Mouse (Mus musculus) embryonic facial prominence, embryonic 10.5 days (tissue): ENCODE measurements around the gene Hdac2. TPM values are rescaled to one million over a fixed set of nuclear protein-coding genes. Genes with fewer than 3 reads are reported as not detected.

ENCODE experiments used
- DNase-seq: peaks from one replicate; pipeline ENCODE4 v3.0.0-alpha.2; 2017; ENCODE audit warnings: low spot score
- H3K27ac ChIP-seq: fragments of 300-500 bp; sonication (generic); replicated peaks from 2 replicates; pipeline ENCODE4 v1.5.1; 2016; ENCODE audit warnings: mild to moderate bottlenecking
- H3K27me3 ChIP-seq: fragments of 300-500 bp; sonication (generic); replicated peaks from 2 replicates; pipeline ENCODE4 v1.6.1; 2016; ENCODE audit warnings: low read depth, mild to moderate bottlenecking; ENCODE audit not compliant: poor library complexity, severe bottlenecking
- H3K36me3 ChIP-seq: fragments of 300-500 bp; sonication (generic); replicated peaks from 2 replicates; pipeline ENCODE4 v1.6.1; 2016; ENCODE audit warnings: mild to moderate bottlenecking, moderate library complexity
- H3K4me1 ChIP-seq: fragments of 300-500 bp; sonication (generic); 2 replicates; pipeline ENCODE4 v1.6.1; 2016
- H3K4me3 ChIP-seq: fragments of 300-500 bp; sonication (generic); 2 replicates; pipeline ENCODE4 v1.5.1; 2016; ENCODE audit warnings: mild to moderate bottlenecking, moderate library complexity
- H3K9me3 ChIP-seq: fragments of 300-500 bp; sonication (generic); 2 replicates; pipeline ENCODE4 v1.6.1; 2016; ENCODE audit warnings: mild to moderate bottlenecking
- WGBS: fragments of 180-500 bp; shearing (Covaris S2); methylation state at CpG from one replicate; pipeline ENCODE4 v1.1.7; 2016; 5-methylcytosine and 5-hydroxymethylcytosine counted together
- polyA plus RNA-seq: library from polyadenylated mRNA; unstranded; fragments of >200 nt; fragmentation: Nextera tagmentation; extraction: Ambion mirVana; gene quantifications from 2 replicates; pipeline ENCODE4 v1.2.1, GENCODE M21; 2016

Gene Hdac2
- 312 and 331 TPM in 2 replicates for polyA plus RNA-seq

DNA sequence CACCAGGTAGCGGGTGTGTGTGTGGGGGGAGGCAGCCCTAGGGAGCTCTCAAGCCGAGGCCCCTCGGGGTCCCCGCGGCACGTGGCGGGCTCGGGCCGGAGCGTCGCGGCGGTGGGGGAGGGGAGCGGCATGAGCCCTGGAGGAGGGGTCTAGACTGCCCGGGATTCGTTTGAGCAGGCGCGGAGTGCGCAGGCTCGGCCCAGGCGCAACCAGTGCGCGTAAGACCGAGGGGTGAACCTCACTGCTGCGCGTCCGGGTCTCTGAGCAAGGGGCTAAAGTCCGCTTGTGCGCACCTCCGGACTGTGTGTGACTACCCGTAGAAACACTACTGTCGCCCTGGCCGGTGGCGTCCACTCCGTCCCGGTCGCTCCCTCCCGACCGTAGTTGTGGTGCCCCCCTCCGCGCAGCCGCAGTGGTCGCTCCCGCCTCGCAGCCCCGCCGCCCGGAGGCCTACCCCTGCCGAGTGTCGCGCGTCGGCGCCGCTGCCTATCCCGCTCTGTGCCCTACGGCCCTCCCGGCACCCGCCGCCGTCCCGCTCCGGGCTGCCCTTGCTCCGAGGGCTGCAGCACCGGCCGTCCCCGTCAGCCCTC, at the start of gene Hdac2:
Hdac2 (plus strand) TSS at position 459 of the 590 bp plus-strand sequence.
- Histone ChIP-seq H3K36me3 (peaks cover 19% of the 10 kb centered on the region), H3K27me3 (peaks cover 8% of the 10 kb centered on the region), H3K9me3 (0 out of 2 replicates have a peak, but pooled peaks cover 4% of the 10 kb centered on the region), H3K4me3 (peak within 1 kb of the TSS; percentile 97), H3K27ac (peak within 1 kb of the TSS; percentile 100), H3K4me1 (peaks cover 10% of the 10 kb centered on the region; the same call in 1 of the 2 replicates)
- WGBS: under 1% methylated on average over 67 of the region's 67 CpGs
- peak; percentile 90 for DNase-seq

DNA sequence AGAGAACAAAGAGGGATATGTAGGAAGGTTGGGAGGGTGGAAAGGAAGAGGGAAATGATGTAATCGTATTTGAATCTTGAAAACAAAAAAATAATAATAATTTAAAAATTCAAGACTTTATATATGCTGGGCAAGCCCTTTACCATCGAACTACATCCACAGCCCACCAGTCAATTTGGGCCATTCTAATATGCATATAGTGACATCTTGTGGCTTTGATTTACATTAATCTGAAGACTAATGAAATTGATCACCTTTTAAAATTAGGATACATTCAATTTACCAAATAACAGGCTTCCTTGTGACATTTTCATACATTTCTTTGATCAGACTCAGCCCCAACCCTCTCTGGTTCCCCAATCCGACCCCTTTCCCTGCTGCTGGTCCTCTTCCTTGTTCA, 46.1 kb upstream of the Hdac2 start:
- H3K27me3 ChIP-seq: no peaks in the 10 kb centered on the region
- no peak for DNase-seq
- no peaks in the 10 kb centered on the region for H3K4me1 ChIP-seq
- no peak overlapping the region for H3K4me3 ChIP-seq
- WGBS: 75% methylated on average over 3 of the region's 3 CpGs
- no peaks in the 10 kb centered on the region for H3K9me3 ChIP-seq
- H3K27ac ChIP-seq: no peak overlapping the region
- H3K36me3 ChIP-seq: no peaks in the 10 kb centered on the region

DNA sequence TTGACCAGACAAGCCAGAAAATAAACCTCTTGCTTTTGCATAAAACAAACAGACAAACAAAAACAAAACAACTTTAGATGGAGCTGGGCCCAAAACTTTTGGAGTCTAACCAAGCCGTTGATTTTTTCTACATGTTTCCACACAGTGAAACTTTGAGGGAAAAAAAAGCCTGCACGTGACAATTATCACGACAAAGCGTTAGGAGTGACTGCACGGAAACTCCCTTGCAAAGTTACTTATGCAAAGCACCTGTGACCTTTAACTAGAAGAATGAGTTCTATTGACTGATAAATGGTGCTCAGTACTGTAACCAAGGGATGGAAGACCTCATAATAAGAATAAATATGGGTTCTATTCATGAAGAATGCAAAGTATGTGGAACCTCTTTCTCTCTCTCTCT, 38.5 kb upstream of the Hdac2 start:
- Histone ChIP-seq H3K27ac (no peak overlapping the region), H3K36me3 (no peaks in the 10 kb centered on the region), H3K4me1 (peaks cover 5% of the 10 kb centered on the region; the same call in 1 of the 2 replicates), H3K9me3 (no peaks in the 10 kb centered on the region), H3K27me3 (no peaks in the 10 kb centered on the region), H3K4me3 (no peak overlapping the region)
- 86% methylated on average over 5 of the region's 5 CpGs for WGBS
- DNase-seq: no peak

DNA sequence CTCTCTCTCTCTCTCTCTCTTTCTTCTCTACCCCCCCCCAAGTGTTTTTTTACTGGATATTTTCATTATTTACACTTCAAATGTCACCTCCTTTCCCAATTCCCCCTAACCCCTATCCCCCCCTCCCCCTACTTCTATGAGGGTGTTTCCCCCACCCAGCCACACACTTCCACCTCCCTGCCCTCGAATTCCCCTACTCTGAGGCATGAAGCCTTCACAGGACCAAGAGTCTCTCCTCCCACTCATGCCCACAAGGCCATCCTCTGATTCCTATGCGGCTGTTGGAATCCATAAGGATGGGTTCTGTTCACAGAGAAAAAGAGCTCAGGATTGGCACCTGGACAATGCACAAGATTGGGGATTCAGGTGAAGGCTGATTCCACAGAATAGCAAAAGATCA, 38.1 kb upstream of the Hdac2 start:
- H3K4me3 ChIP-seq: no peak overlapping the region
- DNase-seq: no peak
- H3K27ac ChIP-seq: no peak overlapping the region
- peaks cover 5% of the 10 kb centered on the region; the same call in 1 of the 2 replicates for H3K4me1 ChIP-seq
- H3K27me3 ChIP-seq: no peaks in the 10 kb centered on the region
- WGBS: 80% methylated on average over 2 of the region's 2 CpGs
- no peaks in the 10 kb centered on the region for H3K36me3 ChIP-seq
- H3K9me3 ChIP-seq: no peaks in the 10 kb centered on the region

DNA sequence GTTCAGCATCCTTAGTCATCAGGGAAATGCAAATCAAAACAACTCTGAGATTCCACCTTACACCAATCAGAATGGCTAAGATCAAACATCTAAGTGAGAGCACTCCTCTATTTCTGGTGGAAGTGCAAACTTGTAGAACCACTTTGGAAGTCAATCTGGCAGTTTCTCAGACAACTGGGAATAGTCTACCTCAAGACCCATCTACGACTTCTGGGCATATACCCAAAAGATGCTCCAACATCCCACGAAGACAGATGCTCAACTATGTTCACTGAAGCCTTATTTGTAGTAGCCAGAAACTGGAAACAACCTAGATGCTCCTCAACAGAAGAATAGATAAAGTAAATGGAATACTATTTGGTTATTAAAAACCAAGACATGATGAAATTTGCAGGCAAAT, 22.6 kb upstream of the Hdac2 start:
- H3K27me3 ChIP-seq: no peaks in the 10 kb centered on the region
- no peak for DNase-seq
- H3K36me3 ChIP-seq: no peaks in the 10 kb centered on the region
- 82% methylated on average over 2 of the region's 2 CpGs for WGBS
- no peaks in the 10 kb centered on the region for H3K4me1 ChIP-seq
- H3K27ac ChIP-seq: no peak overlapping the region
- no peak overlapping the region for H3K4me3 ChIP-seq
- H3K9me3 ChIP-seq: no peaks in the 10 kb centered on the region

DNA sequence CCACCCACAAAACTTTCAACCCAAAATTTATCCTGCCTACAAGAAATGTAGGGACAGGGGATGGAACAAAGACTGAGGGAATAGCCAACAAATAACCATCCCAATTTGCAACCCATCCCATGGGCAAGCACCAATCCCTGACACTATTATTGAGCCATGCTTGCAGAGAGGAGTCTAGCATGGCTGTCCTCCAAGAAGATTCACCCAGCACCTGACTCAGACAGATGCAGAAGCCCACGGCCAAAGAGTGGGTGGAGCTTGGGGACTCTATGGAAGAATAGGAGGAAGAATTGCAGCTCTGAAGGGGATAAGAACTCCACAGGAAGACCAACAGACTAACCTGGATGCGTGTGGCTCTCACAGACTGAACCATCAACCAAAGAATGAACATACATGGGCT, 21.7 kb upstream of the Hdac2 start:
- H3K4me1 ChIP-seq: no peaks in the 10 kb centered on the region
- no peak for DNase-seq
- H3K27ac ChIP-seq: no peak overlapping the region
- H3K27me3 ChIP-seq: no peaks in the 10 kb centered on the region
- no peak overlapping the region for H3K4me3 ChIP-seq
- WGBS: 84% methylated on average over 2 of the region's 2 CpGs
- H3K9me3 ChIP-seq: no peaks in the 10 kb centered on the region
- no peaks in the 10 kb centered on the region for H3K36me3 ChIP-seq

DNA sequence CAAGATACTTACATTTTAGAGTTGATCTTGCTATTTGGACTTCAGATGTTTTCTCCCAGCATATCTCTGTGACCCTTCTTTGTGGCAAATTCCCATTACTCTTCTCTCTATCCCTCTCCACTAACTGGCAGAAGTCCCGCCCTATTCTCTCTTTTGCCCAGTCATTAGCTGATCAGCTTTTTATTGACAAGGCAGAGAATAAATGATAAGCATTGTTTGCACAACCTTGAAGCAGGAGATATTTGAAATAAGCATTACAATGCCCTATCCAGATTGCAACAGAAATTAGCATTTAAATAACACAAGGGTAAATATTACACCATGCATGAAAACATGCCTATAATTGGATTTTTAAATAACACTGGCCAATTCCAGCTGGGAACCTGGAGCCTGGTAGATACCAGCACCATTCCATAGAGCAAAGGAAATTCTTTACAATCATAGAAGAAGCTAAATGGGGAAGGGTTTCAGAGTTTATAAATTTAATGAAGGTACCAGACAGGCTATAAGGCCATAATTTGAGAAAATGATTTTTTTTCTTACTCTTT, 14.7 kb upstream of the Hdac2 start:
- H3K4me1 ChIP-seq: no peaks in the 10 kb centered on the region
- no peaks in the 10 kb centered on the region for H3K9me3 ChIP-seq
- no peaks in the 10 kb centered on the region for H3K27me3 ChIP-seq
- no peaks in the 10 kb centered on the region for H3K36me3 ChIP-seq
- H3K27ac ChIP-seq: no peak overlapping the region
- H3K4me3 ChIP-seq: no peak overlapping the region
- DNase-seq: no peak
- WGBS: 96% methylated on average over 1 of the region's 1 CpGs

DNA sequence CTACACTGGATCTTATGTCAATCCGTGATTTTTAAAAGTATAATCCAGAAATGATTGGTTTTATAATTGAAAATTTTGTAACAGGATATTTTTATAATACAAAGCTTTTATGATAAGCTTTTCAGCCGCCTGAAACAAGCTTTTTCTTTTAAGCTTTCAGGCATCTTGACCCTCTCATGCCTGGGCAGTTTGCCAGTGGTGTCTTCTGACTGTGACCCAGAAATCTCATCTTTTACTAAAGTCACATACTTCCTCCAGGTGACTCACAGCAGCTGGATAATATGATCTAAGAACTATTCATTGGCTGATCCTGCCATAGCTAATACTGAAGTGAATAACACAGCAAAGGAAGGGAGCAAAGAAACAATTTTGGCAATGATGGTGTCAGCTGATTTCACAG, 9.9 kb upstream of the Hdac2 start:
- Histone ChIP-seq H3K9me3 (no peaks in the 10 kb centered on the region), H3K27ac (no peak overlapping the region), H3K4me1 (no peaks in the 10 kb centered on the region), H3K4me3 (no peak overlapping the region), H3K36me3 (no peaks in the 10 kb centered on the region), H3K27me3 (no peaks in the 10 kb centered on the region)
- WGBS: 78% methylated on average over 2 of the region's 2 CpGs
- no peak for DNase-seq

DNA sequence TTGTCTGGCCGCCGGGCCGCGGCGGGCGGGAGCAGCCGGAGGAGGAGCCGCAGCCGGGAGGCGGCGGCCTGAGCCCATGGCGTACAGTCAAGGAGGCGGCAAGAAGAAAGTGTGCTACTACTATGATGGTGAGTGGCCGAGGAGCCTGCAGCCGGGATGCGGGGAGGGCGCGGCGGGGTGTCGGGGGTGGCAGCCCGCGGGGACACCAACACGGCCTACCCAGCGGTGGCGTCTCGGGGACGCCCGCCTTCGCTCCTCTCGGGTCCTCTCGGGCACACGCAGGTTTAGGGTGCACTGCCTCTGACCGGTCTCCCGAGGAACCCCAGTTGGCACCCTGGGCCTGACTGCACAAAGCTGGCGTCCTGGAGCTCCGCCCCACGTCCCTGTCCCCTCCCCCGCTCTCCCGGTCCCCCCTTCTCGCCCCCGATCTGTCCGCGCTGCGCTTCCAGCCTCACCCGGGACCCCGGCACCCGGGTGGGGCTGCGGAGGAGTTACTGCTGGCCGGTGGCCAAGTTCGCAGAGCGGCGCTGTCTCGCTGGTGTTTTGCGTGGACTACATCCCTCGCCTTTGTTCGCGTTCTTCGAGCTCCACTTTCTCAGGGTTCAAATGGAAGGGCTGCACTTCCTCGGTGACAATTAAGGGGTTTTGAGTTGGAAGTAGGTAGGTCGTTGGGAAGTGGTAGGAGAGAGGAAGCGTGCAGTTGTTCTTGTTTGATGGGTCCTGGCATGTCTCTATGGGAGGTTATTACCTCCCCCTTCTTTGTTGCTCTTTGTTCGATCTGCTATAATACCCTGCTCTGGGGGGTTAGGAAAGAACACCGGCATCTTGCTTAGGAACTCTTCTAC, 554 bp downstream of the Hdac2 start:
- peak; percentile 81 for DNase-seq
- H3K4me3 ChIP-seq: peak overlapping the region; percentile 97
- H3K27me3 ChIP-seq: peaks cover 8% of the 10 kb centered on the region
- H3K4me1 ChIP-seq: peaks cover 10% of the 10 kb centered on the region; the same call in 1 of the 2 replicates
- H3K36me3 ChIP-seq: peaks cover 24% of the 10 kb centered on the region
- peaks cover 4% of the 10 kb centered on the region; the same call in 1 of the 2 replicates for H3K9me3 ChIP-seq
- under 1% methylated on average over 62 of the region's 63 CpGs for WGBS
- H3K27ac ChIP-seq: peak overlapping the region; percentile 100

DNA sequence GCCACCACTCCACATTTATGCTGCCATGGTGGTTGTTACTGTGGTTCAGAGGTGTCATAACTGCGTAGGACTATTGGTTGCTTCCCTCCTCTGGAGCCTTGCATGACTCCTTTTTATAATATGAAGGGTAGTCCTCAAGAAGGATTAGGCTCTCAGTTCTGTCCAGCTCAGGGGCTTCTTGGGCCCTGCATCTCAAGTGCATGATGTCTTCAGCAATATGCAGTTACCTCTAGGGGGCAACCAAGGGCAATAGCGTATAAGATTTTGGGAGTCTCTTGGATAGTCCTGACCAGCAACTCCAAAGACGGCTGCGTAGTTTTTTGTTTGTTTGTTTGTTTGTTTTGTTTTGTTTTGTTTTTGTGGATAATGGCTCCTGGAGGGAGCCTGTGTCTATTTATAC, 7.5 kb downstream of the Hdac2 start:
- no peak for DNase-seq
- Histone ChIP-seq H3K27ac (no peak overlapping the region), H3K27me3 (no peaks in the 10 kb centered on the region), H3K9me3 (peaks cover 10% of the 10 kb centered on the region; the same call in 1 of the 2 replicates), H3K4me3 (no peak overlapping the region), H3K4me1 (no peaks in the 10 kb centered on the region), H3K36me3 (peaks cover 67% of the 10 kb centered on the region)
- WGBS: 95% methylated on average over 4 of the region's 4 CpGs

DNA sequence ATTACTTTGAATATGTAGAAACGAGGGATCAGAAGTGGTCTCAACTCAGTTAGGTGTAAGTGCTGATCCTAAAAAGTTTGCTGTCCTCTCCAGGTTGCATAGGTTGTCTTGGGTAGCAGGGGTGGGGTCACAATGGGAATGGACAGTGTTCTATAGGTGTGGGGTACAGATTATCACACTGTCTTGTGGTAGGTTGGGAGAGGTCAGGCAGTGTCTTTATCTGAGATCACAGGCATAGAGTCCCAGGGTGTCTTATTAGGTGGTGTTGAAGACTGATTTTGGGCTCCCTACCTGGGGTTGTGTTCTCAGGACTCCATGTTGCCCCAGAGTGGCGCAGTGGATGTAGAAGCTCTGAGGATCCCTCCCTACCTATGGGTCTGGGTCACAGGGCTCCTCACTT, 17.8 kb downstream of the Hdac2 start:
- H3K9me3 ChIP-seq: no peaks in the 10 kb centered on the region
- no peak for DNase-seq
- H3K36me3 ChIP-seq: peaks cover 100% of the 10 kb centered on the region
- 94% methylated on average over 2 of the region's 2 CpGs for WGBS
- H3K4me3 ChIP-seq: no peak overlapping the region
- H3K27me3 ChIP-seq: no peaks in the 10 kb centered on the region
- H3K4me1 ChIP-seq: no peaks in the 10 kb centered on the region
- no peak overlapping the region for H3K27ac ChIP-seq

DNA sequence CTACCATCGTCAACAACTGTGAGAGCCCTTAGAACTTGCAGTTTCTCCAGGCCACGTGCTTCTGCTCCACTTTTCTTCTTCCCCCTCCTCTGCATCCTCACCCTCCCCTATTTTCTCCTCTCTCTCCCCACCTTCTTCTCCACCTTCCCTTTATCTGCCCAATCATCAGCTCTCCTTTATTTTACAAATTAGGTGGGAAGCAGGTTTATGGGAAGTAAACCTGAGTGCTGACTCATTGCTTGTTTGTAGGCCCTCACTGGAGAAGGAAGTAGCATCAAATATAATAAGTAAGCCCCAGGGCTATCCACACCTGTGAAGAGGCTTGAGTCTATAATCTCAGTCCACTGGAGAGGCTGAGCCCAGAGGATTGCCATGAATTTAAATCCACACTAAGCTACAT, 26.5 kb downstream of the Hdac2 start:
- peaks cover 100% of the 10 kb centered on the region for H3K36me3 ChIP-seq

More for the DNA sequence above, 26.5 kb downstream of the Hdac2 start:
- Histone ChIP-seq H3K27ac (no peak overlapping the region), H3K4me3 (no peak overlapping the region), H3K4me1 (no peaks in the 10 kb centered on the region), H3K9me3 (peaks cover 7% of the 10 kb centered on the region; the same call in 1 of the 2 replicates), H3K27me3 (no peaks in the 10 kb centered on the region)
- no peak for DNase-seq
- 90% methylated on average over 2 of the region's 2 CpGs for WGBS
